Mouse (Mus musculus) erythroid progenitor cell, adult 5-6 weeks (primary cell): ENCODE results near the gene Gm13101. TPM values are rescaled to one million over a fixed set of nuclear protein-coding genes. Genes with fewer than 3 reads are reported as not detected.
"Not testable (repeated sequence)": the region's sequence is repeated elsewhere in the genome, so short reads cannot be mapped to it uniquely, and the experiment has no call there.

Experiments used
- ATAC-seq: replicated peaks from 2 replicates; pipeline ENCODE4 v1.8.0; 2016; ENCODE audit warnings: moderate number of reproducible peaks, mild to moderate bottlenecking, moderate TSS enrichment, inconsistent platforms; ENCODE audit not compliant: poor library complexity, low FRiP score, severe bottlenecking
- total RNA-seq, 2 experiments: library from RNA; stranded (forward) in 1 of 2; stranded (reverse) in 1 of 2; fragments of 150-400 nt in 1 of 2; fragments of 186-747, 209-891 nt in 1 of 2; gene quantifications; 2 replicates each; pipeline versions ENCODE4 v1.2.3 to v1.2.4; 2015 to 2017; ENCODE audit warnings: low replicate concordance in 2 of 2

The Gm13101 gene
- not detected in 2 replicates for total RNA-seq (2015; ENCODE audit: low replicate concordance)
- total RNA-seq (2017; ENCODE audit: low replicate concordance) = not detected in 2 replicates

DNA sequence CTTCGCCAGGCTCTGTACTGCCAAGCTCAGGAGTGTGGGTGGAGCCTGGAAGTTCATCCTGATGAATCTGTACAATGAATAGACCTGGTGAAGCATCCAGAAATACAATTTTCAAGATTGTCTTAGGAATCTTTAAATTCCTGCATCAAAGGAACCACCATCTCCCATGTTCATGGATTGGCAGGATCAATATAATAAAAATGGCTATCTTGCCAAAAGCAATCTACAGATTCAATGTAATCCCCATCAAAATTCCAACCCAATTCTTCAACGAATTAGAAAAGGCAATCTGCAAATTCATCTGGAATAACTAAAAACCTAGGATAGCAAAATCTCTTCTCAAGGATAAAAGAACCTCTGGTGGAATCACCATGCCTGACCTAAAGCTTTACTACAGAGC lies at the start of gene Gm13101:
Gene Gm13101 (minus strand): TSS at position 101 of the 400 bp plus-strand sequence.
- not testable (repeated sequence) for ATAC-seq

DNA sequence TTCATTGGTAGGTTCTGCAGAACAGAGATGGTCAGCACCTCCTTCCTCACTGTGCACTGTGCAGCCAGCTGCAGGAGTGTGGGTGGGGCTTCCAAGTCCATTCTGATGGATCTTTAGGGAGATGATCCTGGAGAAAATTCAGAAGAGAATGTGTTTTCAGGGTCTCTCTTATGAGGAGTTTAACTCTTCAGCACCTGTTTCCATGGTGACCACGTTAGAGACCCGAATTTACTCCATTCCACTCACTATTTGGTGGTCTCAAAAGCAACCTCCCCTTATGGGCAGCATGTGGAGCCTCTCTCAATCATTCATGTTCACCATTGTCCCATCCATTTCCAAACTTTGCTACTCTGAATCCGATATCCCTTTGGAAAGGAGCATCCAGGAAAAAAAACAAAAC lies 27.5 kb upstream of the Gm13101 start, which contains the start of gene Pramef17:
Gene Pramef17 (minus strand): TSS at position 101 of the 400 bp plus-strand sequence.
- not testable (repeated sequence) for ATAC-seq

DNA sequence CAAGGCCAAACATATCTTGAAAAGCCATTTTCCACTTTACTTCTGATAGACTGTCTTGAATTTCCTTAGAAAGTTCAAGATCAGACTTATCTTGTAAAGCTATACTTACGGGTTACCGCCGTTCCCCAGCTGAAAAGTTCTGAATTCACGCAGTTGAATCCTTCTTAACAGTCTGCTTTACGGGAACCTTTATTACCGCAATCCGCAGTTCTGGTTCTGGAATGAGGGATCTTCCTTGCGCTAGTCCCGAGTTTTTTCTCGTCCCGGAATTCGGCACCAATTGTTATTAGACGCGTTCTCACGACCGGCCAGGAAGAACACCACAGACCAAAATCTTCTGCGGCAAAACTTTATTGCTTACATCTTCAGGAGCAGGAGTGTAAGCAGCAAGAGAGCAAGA lies 21.4 kb upstream of the Gm13101 start:
- not testable (repeated sequence) for ATAC-seq

DNA sequence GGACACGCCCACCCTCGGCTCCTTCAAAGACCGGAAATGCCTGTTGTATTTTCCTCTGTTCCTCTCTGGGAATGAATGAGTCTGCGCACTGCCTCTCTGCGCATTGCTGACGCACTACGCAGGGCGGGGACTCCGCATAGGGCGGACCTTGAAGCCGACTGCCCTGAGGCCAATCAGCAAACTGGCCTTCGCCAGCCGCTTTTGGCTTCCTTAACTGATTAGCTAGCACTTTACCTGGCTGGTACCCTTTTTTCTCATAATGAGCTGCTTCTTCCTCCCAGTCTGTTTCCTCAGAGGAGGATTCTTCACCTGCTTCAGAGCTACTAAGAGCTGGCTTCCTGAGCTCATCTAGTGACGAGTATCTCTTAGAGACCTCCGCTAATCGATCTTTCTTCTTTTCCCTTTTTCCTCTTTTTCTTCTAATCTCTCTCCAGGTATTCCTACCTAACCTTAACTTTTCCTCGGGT lies 20.8 kb upstream of the Gm13101 start:
- not testable (repeated sequence) for ATAC-seq

DNA sequence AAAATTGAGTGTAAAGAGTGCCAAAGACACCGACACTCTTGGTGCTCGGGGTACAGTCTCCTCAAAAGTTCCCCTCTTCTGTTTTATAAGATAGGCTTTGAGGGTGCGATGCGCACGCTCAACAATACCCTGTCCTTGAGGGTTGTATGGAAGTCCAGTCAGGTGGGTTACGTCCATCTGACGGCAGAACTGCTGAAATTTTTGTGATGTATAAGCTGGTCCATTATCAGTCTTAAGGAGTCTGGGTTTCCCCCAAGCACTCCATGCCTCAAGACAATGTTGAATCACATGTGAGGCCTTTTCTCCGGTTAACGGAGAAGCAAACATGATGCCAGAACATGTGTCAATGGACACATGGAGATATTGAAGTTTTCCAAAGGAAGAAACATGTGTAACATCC lies 19.0 kb upstream of the Gm13101 start:
- ATAC-seq = not testable (repeated sequence)

DNA sequence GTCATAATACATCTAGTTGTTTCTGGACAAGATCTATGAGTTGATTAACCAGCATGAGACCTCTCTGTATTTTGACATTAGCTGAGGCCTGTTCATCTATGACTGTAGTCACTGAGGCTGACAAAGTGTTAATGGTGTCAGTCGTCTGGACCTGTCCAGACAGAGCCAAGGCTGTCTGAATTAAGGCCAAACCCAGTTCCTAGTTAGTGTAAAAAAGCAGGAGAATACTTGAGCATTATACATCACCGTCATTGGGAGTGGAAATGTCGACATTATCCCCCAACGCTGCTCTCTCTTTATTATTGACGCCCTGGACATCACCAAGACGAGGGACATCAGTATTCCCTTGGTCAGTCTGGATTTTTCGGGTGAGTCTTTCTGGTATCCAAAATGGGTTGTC lies 18.4 kb upstream of the Gm13101 start:
- not testable (repeated sequence) for ATAC-seq

DNA sequence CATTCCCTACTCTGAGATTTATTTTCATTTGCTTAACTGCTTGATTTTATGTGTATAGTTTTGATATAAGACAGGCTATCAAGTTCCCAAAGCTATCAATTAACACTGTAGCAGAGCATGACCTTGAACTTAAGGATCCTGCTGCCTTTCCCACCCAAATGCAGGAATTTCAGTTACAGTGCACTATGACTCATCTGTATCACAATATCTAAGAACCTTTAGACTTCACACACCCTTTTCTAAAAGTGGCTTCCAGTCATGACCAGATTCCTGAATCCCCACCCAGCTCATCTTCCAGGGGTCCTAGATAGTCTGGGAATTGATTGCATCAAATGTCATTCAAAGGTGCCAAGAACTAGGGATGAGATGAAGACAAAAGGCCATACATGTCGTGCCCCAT lies 16.7 kb upstream of the Gm13101 start:
- ATAC-seq = not testable (repeated sequence)

DNA sequence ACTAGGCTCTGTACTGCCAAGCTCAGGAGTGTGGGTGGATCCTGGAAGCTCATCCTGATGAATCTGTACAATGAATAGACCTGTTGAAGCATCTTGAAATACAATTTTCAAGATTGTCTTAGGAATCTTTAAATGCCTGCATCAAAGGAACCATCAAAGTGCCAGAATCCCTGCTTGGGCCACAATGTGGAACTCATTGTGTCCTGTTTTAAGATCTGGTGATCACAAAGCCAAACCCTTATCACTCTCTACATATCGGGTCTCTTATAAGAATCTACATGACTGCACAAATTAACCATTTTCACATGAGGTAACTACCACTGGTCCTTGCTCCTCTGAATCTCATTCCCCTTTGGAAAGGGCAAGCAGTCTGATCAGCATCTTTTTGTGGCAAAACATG lies 15.8 kb downstream of the Gm13101 start, which contains the start of gene Pramef25:
Gene Pramef25 (minus strand): TSS at position 101 of the 400 bp plus-strand sequence.
- ATAC-seq = not testable (repeated sequence)

Other genes starting within 250 kb of the Gm13101 start
- not detected in 2 replicates for gene Gm13078, start 247.5 kb downstream of the Gm13101 start, total RNA-seq (2015; ENCODE audit: low replicate concordance)
- gene Gm13078, start 247.5 kb downstream of the Gm13101 start, total RNA-seq (2017; ENCODE audit: low replicate concordance) = not detected in 2 replicates
- not detected in 2 replicates for gene Gm13023, start 177.6 kb downstream of the Gm13101 start, total RNA-seq (2015; ENCODE audit: low replicate concordance)
- gene Gm13023, start 177.6 kb downstream of the Gm13101 start, total RNA-seq (2017; ENCODE audit: low replicate concordance) = not detected in 2 replicates
- not detected in 2 replicates for gene Gm13084, start 150.9 kb downstream of the Gm13101 start, total RNA-seq (2015; ENCODE audit: low replicate concordance)
- gene Gm13084, start 150.9 kb downstream of the Gm13101 start, total RNA-seq (2017; ENCODE audit: low replicate concordance) = not detected in 2 replicates
- not detected in 2 replicates for gene Gm13103, start 120.5 kb downstream of the Gm13101 start, total RNA-seq (2015; ENCODE audit: low replicate concordance)
- gene Gm13103, start 120.5 kb downstream of the Gm13101 start, total RNA-seq (2017; ENCODE audit: low replicate concordance) = not detected in 2 replicates
- not detected in 2 replicates for gene Pramef6, start 66.6 kb downstream of the Gm13101 start, total RNA-seq (2015; ENCODE audit: low replicate concordance)
- not detected in 2 replicates for gene Pramef6, start 66.6 kb downstream of the Gm13101 start, total RNA-seq (2017; ENCODE audit: low replicate concordance)
- gene Pramef25, start 15.9 kb downstream of the Gm13101 start, total RNA-seq (2015; ENCODE audit: low replicate concordance) = not detected in 2 replicates
- gene Pramef25, start 15.9 kb downstream of the Gm13101 start, total RNA-seq (2017; ENCODE audit: low replicate concordance) = not detected in 2 replicates
- gene Pramef17, start 27.4 kb upstream of the Gm13101 start, total RNA-seq (2015; ENCODE audit: low replicate concordance) = not detected in 2 replicates
- not detected in 2 replicates for gene Pramef17, start 27.4 kb upstream of the Gm13101 start, total RNA-seq (2017; ENCODE audit: low replicate concordance)
- not detected in 2 replicates for gene Pramel4, start 92.2 kb upstream of the Gm13101 start, total RNA-seq (2015; ENCODE audit: low replicate concordance)
- not detected in 2 replicates for gene Pramel4, start 92.2 kb upstream of the Gm13101 start, total RNA-seq (2017; ENCODE audit: low replicate concordance)
- gene Gm13102, start 139.5 kb upstream of the Gm13101 start, total RNA-seq (2015; ENCODE audit: low replicate concordance) = not detected in 2 replicates
- not detected in 2 replicates for gene Gm13102, start 139.5 kb upstream of the Gm13101 start, total RNA-seq (2017; ENCODE audit: low replicate concordance)
- not detected in 2 replicates for gene Oog3, start 195.7 kb upstream of the Gm13101 start, total RNA-seq (2015; ENCODE audit: low replicate concordance)
- not detected in 2 replicates for gene Oog3, start 195.7 kb upstream of the Gm13101 start, total RNA-seq (2017; ENCODE audit: low replicate concordance)
- not detected in 2 replicates for gene Oog2, start 223.8 kb upstream of the Gm13101 start, total RNA-seq (2015; ENCODE audit: low replicate concordance)
- gene Oog2, start 223.8 kb upstream of the Gm13101 start, total RNA-seq (2017; ENCODE audit: low replicate concordance) = not detected in 2 replicates
- gene C87977, start 246.4 kb upstream of the Gm13101 start, total RNA-seq (2015; ENCODE audit: low replicate concordance) = not detected in 2 replicates
- gene C87977, start 246.4 kb upstream of the Gm13101 start, total RNA-seq (2017; ENCODE audit: low replicate concordance) = not detected in 2 replicates